ENCODE assay signal across 9 mouse cellular contexts in the genomic region with DNA sequence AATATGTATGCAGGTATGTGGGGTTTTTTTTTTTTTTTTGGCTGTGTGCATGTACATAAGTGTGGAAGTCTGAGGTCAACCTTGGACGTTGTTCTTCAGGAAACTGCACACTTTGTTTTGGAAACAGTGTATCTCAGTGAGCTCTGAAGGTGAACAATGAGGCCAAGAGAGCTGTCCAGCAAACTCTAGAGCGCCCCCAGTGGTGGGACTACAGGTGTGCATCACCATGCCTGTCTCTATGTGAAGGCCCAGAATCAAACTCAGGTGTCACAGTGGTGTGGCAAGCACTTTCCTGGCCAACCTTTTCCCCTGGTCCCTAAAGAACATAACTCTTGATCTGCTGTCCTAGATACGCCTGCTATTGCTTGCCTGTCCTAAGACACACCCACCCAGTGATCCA. TPM values are rescaled to one million over a fixed set of nuclear protein-coding genes. Genes with fewer than 3 reads are reported as not detected.
DNase-seq lines count a peak whose midpoint lies in the region; ATAC-seq and TF ChIP-seq lines count a peak whose summit lies in the region.
"Had no signal": no experiment of that assay in that cellular context is flagged by ENCODE, and none has a peak within 500 bp of the region (broad histone marks: within the 10 kb centered on the region; RNA-seq: fewer than 3 reads in every experiment).

No protein-coding gene starts in this region.

- no peak overlapping the region for H3K27ac ChIP-seq in forebrain, postnatal 0 days (ENCODE audit: low read depth, low read length)
- no peak overlapping the region for H3K27ac ChIP-seq in forebrain, embryonic 12.5 days
- no peak overlapping the region for H3K27ac ChIP-seq in midbrain, postnatal 0 days (ENCODE audit: low read depth, low read length)
- no peak overlapping the region for H3K27ac ChIP-seq in midbrain, embryonic 10.5 days (replicated peaks)
- no peak overlapping the region for H3K27ac ChIP-seq in intestine, embryonic 16.5 days (ENCODE audit: low read length)
- no peak overlapping the region for H3K27ac ChIP-seq in midbrain, embryonic 14.5 days (replicated peaks; ENCODE audit: low read depth, low read length)
- H3K27ac ChIP-seq: limb, embryonic 15.5 days had no signal

- no peaks in the 10 kb centered on the region for H3K4me1 ChIP-seq in forebrain, postnatal 0 days (ENCODE audit: insufficient read depth)
- H3K4me1 ChIP-seq in forebrain, embryonic 12.5 days: no peaks in the 10 kb centered on the region
- H3K4me1 ChIP-seq in midbrain, postnatal 0 days (ENCODE audit: insufficient read depth, low read length): no peaks in the 10 kb centered on the region
- no peaks in the 10 kb centered on the region for H3K4me1 ChIP-seq in midbrain, embryonic 10.5 days
- no peaks in the 10 kb centered on the region for H3K4me1 ChIP-seq in intestine, embryonic 16.5 days (ENCODE audit: control insufficient read depth, insufficient read depth, low read length)
- H3K4me1 ChIP-seq in midbrain, embryonic 14.5 days (ENCODE audit: control insufficient read depth, insufficient read depth, low read length): no peaks in the 10 kb centered on the region
- H3K4me1 ChIP-seq: limb, embryonic 15.5 days had no signal

- no peak overlapping the region for H3K9ac ChIP-seq in forebrain, postnatal 0 days
- no peak overlapping the region for H3K9ac ChIP-seq in forebrain, embryonic 12.5 days
- H3K9ac ChIP-seq in midbrain, postnatal 0 days (replicated peaks; ENCODE audit: low read length, poor library complexity, severe bottlenecking): no peak overlapping the region
- no peak overlapping the region for H3K9ac ChIP-seq in intestine, embryonic 16.5 days (ENCODE audit: low read depth, low read length)
- H3K9ac ChIP-seq in midbrain, embryonic 14.5 days (replicated peaks; ENCODE audit: low read length): no peak overlapping the region
- H3K9ac ChIP-seq: limb, embryonic 15.5 days had no signal

- no peaks in the 10 kb centered on the region for H3K9me3 ChIP-seq in forebrain, postnatal 0 days (ENCODE audit: low read length)
- no peaks in the 10 kb centered on the region for H3K9me3 ChIP-seq in forebrain, embryonic 12.5 days
- H3K9me3 ChIP-seq in midbrain, postnatal 0 days (ENCODE audit: low read length): no peaks in the 10 kb centered on the region
- no peaks in the 10 kb centered on the region for H3K9me3 ChIP-seq in midbrain, embryonic 10.5 days (replicated peaks)
- H3K9me3 ChIP-seq in intestine, embryonic 16.5 days (ENCODE audit: control insufficient read depth, low read length): no peaks in the 10 kb centered on the region
- H3K9me3 ChIP-seq in midbrain, embryonic 14.5 days (ENCODE audit: control insufficient read depth, low read length): no peaks in the 10 kb centered on the region
- H3K9me3 ChIP-seq: limb, embryonic 15.5 days had no signal

- 42% methylated on average over 3 of the region's 3 CpGs for WGBS in forebrain, postnatal 0 days
- WGBS in forebrain, embryonic 12.5 days: 34% methylated on average over 3 of the region's 3 CpGs
- WGBS in midbrain, postnatal 0 days: 45% methylated on average over 3 of the region's 3 CpGs
- WGBS in midbrain, embryonic 10.5 days: 33% methylated on average over 3 of the region's 3 CpGs
- WGBS in intestine, embryonic 16.5 days: 40% methylated on average over 3 of the region's 3 CpGs
- 40% methylated on average over 3 of the region's 3 CpGs for WGBS in midbrain, embryonic 14.5 days

- no peak for ATAC-seq in forebrain, postnatal 0 days
- ATAC-seq in forebrain, embryonic 12.5 days (ENCODE audit: low FRiP score): no peak
- no peak for ATAC-seq in midbrain, postnatal 0 days (ENCODE audit: low FRiP score)
- no peak for ATAC-seq in intestine, embryonic 16.5 days
- no peak for ATAC-seq in midbrain, embryonic 14.5 days (ENCODE audit: low FRiP score, low TSS enrichment)

- no peaks in the 10 kb centered on the region for H3K27me3 ChIP-seq in forebrain, postnatal 0 days (ENCODE audit: insufficient read depth, low read length)
- no peaks in the 10 kb centered on the region for H3K27me3 ChIP-seq in forebrain, embryonic 12.5 days
- H3K27me3 ChIP-seq in midbrain, postnatal 0 days (ENCODE audit: insufficient read depth, low read length): no peaks in the 10 kb centered on the region
- H3K27me3 ChIP-seq in midbrain, embryonic 10.5 days (ENCODE audit: low read depth, poor library complexity, severe bottlenecking): no peaks in the 10 kb centered on the region
- H3K27me3 ChIP-seq in intestine, embryonic 16.5 days (replicated peaks; ENCODE audit: control insufficient read depth, insufficient read depth, low read length): no peaks in the 10 kb centered on the region
- H3K27me3 ChIP-seq in midbrain, embryonic 14.5 days (ENCODE audit: control insufficient read depth, insufficient read depth, low read length): no peaks in the 10 kb centered on the region
- H3K27me3 ChIP-seq: limb, embryonic 15.5 days had no signal

- no peak overlapping the region for H3K4me2 ChIP-seq in forebrain, postnatal 0 days (ENCODE audit: low read depth)
- no peak overlapping the region for H3K4me2 ChIP-seq in forebrain, embryonic 12.5 days
- H3K4me2 ChIP-seq in midbrain, postnatal 0 days (ENCODE audit: low read depth, low read length, poor library complexity, severe bottlenecking): no peak overlapping the region
- H3K4me2 ChIP-seq in intestine, embryonic 16.5 days (ENCODE audit: low read depth, low read length): no peak overlapping the region
- H3K4me2 ChIP-seq in midbrain, embryonic 14.5 days (ENCODE audit: low read length): no peak overlapping the region
- H3K4me2 ChIP-seq: limb, embryonic 15.5 days had no signal

- no peak for DNase-seq in forebrain, postnatal 0 days
- peak; percentile 6 for DNase-seq in midbrain, postnatal 0 days (ENCODE audit: low spot score)
- DNase-seq in midbrain, embryonic 10.5 days (ENCODE audit: low spot score): no peak
- no peak for DNase-seq in brain, embryonic 14.5 days (ENCODE audit: low read depth)
- DNase-seq in retina, postnatal 1 day: peak; percentile 39
- no peak for DNase-seq in midbrain, embryonic 14.5 days

- no peaks in the 10 kb centered on the region for H3K36me3 ChIP-seq in forebrain, postnatal 0 days (ENCODE audit: insufficient read depth)
- H3K36me3 ChIP-seq in forebrain, embryonic 12.5 days (replicated peaks): no peaks in the 10 kb centered on the region
- no peaks in the 10 kb centered on the region for H3K36me3 ChIP-seq in midbrain, postnatal 0 days (ENCODE audit: insufficient read depth, low read length)
- H3K36me3 ChIP-seq in midbrain, embryonic 10.5 days: no peaks in the 10 kb centered on the region
- H3K36me3 ChIP-seq in intestine, embryonic 16.5 days (ENCODE audit: control insufficient read depth, insufficient read depth, low read length): no peaks in the 10 kb centered on the region
- no peaks in the 10 kb centered on the region for H3K36me3 ChIP-seq in midbrain, embryonic 14.5 days (ENCODE audit: control insufficient read depth, insufficient read depth, low read length)
- H3K36me3 ChIP-seq: limb, embryonic 15.5 days had no signal

- peak; percentile 29; the same call in 1 of the 2 replicates for TF ChIP-seq CTCF in forebrain, postnatal 0 days (IDR thresholded peaks at IDR 0.05; ENCODE audit: low read depth)
- TF ChIP-seq CTCF in midbrain, postnatal 0 days (IDR thresholded peaks at IDR 0.05): peak; percentile 46
- TF ChIP-seq CTCF in brain, embryonic 14.5 days (IDR thresholded peaks at IDR 0.05; ENCODE audit: borderline replicate concordance, extremely low read depth, insufficient read depth, insufficient read length): peak; percentile 41; the same call in 1 of the 2 replicates

- H3K4me3 ChIP-seq in forebrain, postnatal 0 days (ENCODE audit: low read depth, low read length): no peak overlapping the region
- no peak overlapping the region for H3K4me3 ChIP-seq in forebrain, embryonic 12.5 days (replicated peaks)
- no peak overlapping the region for H3K4me3 ChIP-seq in midbrain, postnatal 0 days (ENCODE audit: low read depth, low read length)
- no peak overlapping the region for H3K4me3 ChIP-seq in midbrain, embryonic 10.5 days
- H3K4me3 ChIP-seq in intestine, embryonic 16.5 days (ENCODE audit: low read length): no peak overlapping the region
- H3K4me3 ChIP-seq in midbrain, embryonic 14.5 days (replicated peaks; ENCODE audit: low read depth, low read length): no peak overlapping the region
- H3K4me3 ChIP-seq: limb, embryonic 15.5 days had no signal

- no peak for TF ChIP-seq POLR2A in brain, embryonic 14.5 days (IDR thresholded peaks at IDR 0.05; ENCODE audit: borderline replicate concordance, extremely low read depth, insufficient read depth, insufficient read length, poor library complexity, severe bottlenecking)

RNA-seq across cellular contexts. Expression of a gene that starts 45.0 kb away (rescaled TPM):
- total RNA-seq in forebrain, postnatal 0 days (2014; rRNA removed): 37.7 and 41.4 TPM in 2 replicates
- polyA plus RNA-seq in forebrain, postnatal 0 days (2015; fragmentation: Nextera tagmentation; extraction: Ambion mirVana): 42.5 and 55.1 TPM in 2 replicates
- 102 and 114 TPM in 2 replicates for polyA plus RNA-seq in forebrain, embryonic 12.5 days (2016; fragmentation: Nextera tagmentation; extraction: Ambion mirVana)
- total RNA-seq in midbrain, postnatal 0 days (2014; rRNA removed): 31.0 and 36.5 TPM in 2 replicates
- 56.1 and 58.3 TPM in 2 replicates for polyA plus RNA-seq in midbrain, postnatal 0 days (2015; fragmentation: Nextera tagmentation; extraction: Ambion mirVana)
- polyA plus RNA-seq in midbrain, embryonic 10.5 days (2016; fragmentation: Nextera tagmentation; extraction: Ambion mirVana): 100 and 104 TPM in 2 replicates
- 30.2 and 42.5 TPM in 2 replicates for polyA plus RNA-seq in brain, embryonic 14.5 days (2012; rRNA removed)
- polyA plus RNA-seq in intestine, embryonic 16.5 days (2015; fragmentation: Nextera tagmentation; extraction: Ambion mirVana): 94.6 and 104 TPM in 2 replicates
- 20.4 and 42.8 TPM in 2 replicates for polyA plus RNA-seq in midbrain, embryonic 14.5 days (2014; fragmentation: Nextera tagmentation; extraction: Ambion mirVana)

Comparison
In these comparisons a context has a peak if more than half of its experiments do, and no peak if none do; other contexts are left out.
1. DNase-seq: peak in midbrain, postnatal 0 days (single experiment) and retina, postnatal 1 day (single experiment); none in forebrain, postnatal 0 days (single experiment), midbrain, embryonic 10.5 days (single experiment), brain, embryonic 14.5 days (single experiment) and midbrain, embryonic 14.5 days (single experiment).
2. Peak in every context shown above with its lines, with median percentiles within 50 percentile points of each other: CTCF ChIP-seq.